Mouse (Mus musculus): Measurements from ENCODE around the gene Exoc6b.

GRCm38 (mm10) chr6:84775908-84776307 is 293.4 kb downstream of the Exoc6b start:
- TF ChIP-seq CTCF (IDR thresholded peaks at IDR 0.05; ENCODE audit: borderline replicate concordance, extremely low read depth, insufficient read depth, insufficient read length) (no peak), POLR2A (IDR thresholded peaks at IDR 0.05; ENCODE audit: borderline replicate concordance, extremely low read depth, insufficient read depth, insufficient read length, poor library complexity, severe bottlenecking) (no peak)
